Mouse (Mus musculus) lung, embryonic 16.5 days (tissue): ENCODE results near the gene Trappc10. TPM values are rescaled to one million over a fixed set of nuclear protein-coding genes. Genes with fewer than 3 reads are reported as not detected.

Source experiments
- ATAC-seq: fragments of 200-750 bp; cut with Nextera tagmentation; 2 replicates; pipeline ENCODE4 v1.8.0; 2017; ENCODE audit warnings: low read depth, mild to moderate bottlenecking, moderate library complexity
- H3K27ac ChIP-seq: fragments of 300-500 bp; sonication (generic); 2 replicates; pipeline ENCODE4 v1.5.1; 2014; ENCODE audit warnings: mild to moderate bottlenecking, control low read depth, low read length
- H3K27me3 ChIP-seq: fragments of 300-500 bp; sonication (generic); 2 replicates; pipeline ENCODE4 v1.6.1; 2014; ENCODE audit warnings: low read depth, low read length, mixed read lengths; ENCODE audit not compliant: control insufficient read depth, insufficient read depth
- H3K36me3 ChIP-seq: fragments of 300-500 bp; sonication (generic); 2 replicates; pipeline ENCODE4 v1.6.1; 2014; ENCODE audit warnings: low read length; ENCODE audit not compliant: control insufficient read depth, insufficient read depth
- H3K4me1 ChIP-seq: fragments of 300-500 bp; sonication (generic); replicated peaks from 2 replicates; pipeline ENCODE4 v1.6.1; 2014; ENCODE audit warnings: low read length, mixed read lengths; ENCODE audit not compliant: control insufficient read depth, insufficient read depth
- H3K4me2 ChIP-seq: fragments of 300-500 bp; sonication (generic); 2 replicates; pipeline ENCODE4 v1.6.1; 2014; ENCODE audit warnings: low read depth, low read length, control low read depth
- H3K4me3 ChIP-seq: fragments of 300-500 bp; sonication (generic); 2 replicates; pipeline ENCODE4 v1.5.1; 2014; ENCODE audit warnings: mild to moderate bottlenecking, low read length, control low read depth
- H3K9ac ChIP-seq: fragments of 300-500 bp; sonication (generic); 2 replicates; pipeline ENCODE4 v1.6.1; 2014; ENCODE audit warnings: low read length, control low read depth
- H3K9me3 ChIP-seq: fragments of 300-500 bp; sonication (generic); 2 replicates; pipeline ENCODE4 v1.6.1; 2016; ENCODE audit warnings: low read length; ENCODE audit not compliant: control insufficient read depth
- WGBS: fragments of 180-500 bp; shearing (Covaris S2); extraction: QIAGEN DNeasy Blood & Tissue Kit; methylation state at CpG from one replicate; pipeline ENCODE4 v1.1.7; 2014; 5-methylcytosine and 5-hydroxymethylcytosine counted together
- polyA plus RNA-seq: library from polyadenylated mRNA; unstranded; fragments of >200 nt; fragmentation: Nextera tagmentation; extraction: Ambion mirVana; gene quantifications from 2 replicates; pipeline ENCODE4 v1.2.1, GENCODE M21; 2015

Gene Trappc10
- polyA plus RNA-seq, 1 experiment from 2014 or later, result 7.9 TPM

DNA sequence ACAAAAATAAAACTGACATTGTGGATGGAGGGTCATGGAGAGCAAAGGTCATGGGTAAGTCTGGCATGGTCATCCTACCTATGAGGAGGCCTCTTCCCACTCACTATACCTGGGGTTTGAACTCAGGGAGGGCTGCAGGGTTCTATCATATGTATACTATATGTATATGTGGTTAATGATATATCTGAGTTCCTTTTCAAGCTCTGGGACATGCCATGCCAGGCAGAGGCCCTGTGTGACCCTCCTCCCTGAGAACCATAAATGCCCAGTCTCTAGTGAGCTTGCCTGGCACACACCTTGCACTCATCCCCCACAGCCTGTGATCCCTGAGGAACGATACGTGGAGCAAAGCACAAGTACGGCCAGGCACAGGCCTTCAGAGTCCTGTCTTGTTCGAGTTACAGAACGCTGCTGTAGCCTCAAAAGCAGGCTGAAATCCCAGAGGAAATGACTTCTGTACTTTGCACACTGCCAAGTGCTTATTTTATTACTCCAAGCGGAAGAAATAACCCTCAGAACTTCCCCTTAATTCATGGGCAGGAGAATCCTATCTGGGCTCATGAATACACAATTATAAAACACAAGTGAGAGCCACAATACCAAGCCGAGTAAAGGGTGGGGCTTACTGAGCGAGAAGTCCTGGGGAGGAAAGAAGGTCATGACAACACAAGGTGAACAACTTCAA is 16.4 kb downstream of the Trappc10 start:
- Histone ChIP-seq H3K27ac (no peak overlapping the region), H3K36me3 (0 out of 2 replicates have a peak, but pooled peaks cover 4% of the 10 kb centered on the region), H3K9me3 (no peaks in the 10 kb centered on the region), H3K4me3 (no peak overlapping the region), H3K4me2 (no peak overlapping the region), H3K9ac (no peak overlapping the region), H3K27me3 (no peaks in the 10 kb centered on the region), H3K4me1 (no peaks in the 10 kb centered on the region)
- WGBS, result 84% methylated on average over 8 of the region's 8 CpGs
- ATAC-seq, result no peak

DNA sequence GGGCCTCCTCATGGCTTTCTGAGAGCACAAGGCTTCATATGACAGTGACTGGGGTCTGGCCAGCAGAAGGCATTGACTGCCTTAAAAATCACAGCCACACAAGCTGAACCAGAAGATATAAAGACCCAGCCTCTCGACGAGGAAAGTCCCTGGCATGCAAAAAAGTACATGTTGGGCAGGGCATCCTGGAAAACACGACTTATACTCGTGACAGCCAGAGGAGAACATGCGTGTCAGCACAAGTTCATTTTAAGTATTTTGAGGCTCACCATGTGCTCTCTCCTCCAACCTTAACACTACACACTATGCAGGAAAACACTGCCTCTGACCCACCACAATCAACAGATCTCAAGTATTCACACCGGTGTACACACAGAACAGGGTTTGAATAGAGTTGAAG is 20.3 kb downstream of the Trappc10 start:
- no peak overlapping the region for H3K27ac ChIP-seq
- no peak overlapping the region for H3K4me3 ChIP-seq
- H3K36me3 ChIP-seq, result 0 out of 2 replicates have a peak, but pooled peaks cover 2% of the 10 kb centered on the region
- H3K27me3 ChIP-seq, result no peaks in the 10 kb centered on the region
- no peak for ATAC-seq
- H3K9ac ChIP-seq, result no peak overlapping the region
- H3K9me3 ChIP-seq, result no peaks in the 10 kb centered on the region
- H3K4me1 ChIP-seq, result no peaks in the 10 kb centered on the region
- no peak overlapping the region for H3K4me2 ChIP-seq
- 84% methylated on average over 6 of the region's 6 CpGs for WGBS

DNA sequence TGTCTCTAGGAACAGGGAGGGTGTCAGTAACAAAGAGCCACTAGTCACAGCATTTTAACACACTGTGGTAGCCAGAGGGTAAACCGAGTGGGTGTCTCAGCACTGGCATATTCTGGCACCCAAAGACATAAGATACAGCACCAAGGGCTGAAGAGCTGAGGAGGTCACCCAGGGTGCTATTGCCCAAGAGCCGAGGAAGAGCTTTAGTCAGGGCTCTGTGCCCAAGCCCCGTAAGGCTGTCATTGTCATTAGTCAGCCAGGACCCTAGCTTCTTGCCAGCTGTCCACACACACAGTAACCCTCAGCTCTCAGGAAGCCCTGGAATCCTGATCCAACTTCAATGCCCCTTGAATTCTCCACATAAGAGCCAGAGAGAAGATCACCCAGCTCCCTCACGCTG is 21.5 kb downstream of the Trappc10 start:
- H3K9ac ChIP-seq, result no peak overlapping the region
- no peak for ATAC-seq
- no peak overlapping the region for H3K27ac ChIP-seq
- no peaks in the 10 kb centered on the region for H3K4me1 ChIP-seq
- no peak overlapping the region for H3K4me3 ChIP-seq
- 0 out of 2 replicates have a peak, but pooled peaks cover 2% of the 10 kb centered on the region for H3K36me3 ChIP-seq
- no peak overlapping the region for H3K4me2 ChIP-seq
- H3K27me3 ChIP-seq, result no peaks in the 10 kb centered on the region
- H3K9me3 ChIP-seq, result no peaks in the 10 kb centered on the region
- WGBS, result 67% methylated on average over 4 of the region's 4 CpGs

DNA sequence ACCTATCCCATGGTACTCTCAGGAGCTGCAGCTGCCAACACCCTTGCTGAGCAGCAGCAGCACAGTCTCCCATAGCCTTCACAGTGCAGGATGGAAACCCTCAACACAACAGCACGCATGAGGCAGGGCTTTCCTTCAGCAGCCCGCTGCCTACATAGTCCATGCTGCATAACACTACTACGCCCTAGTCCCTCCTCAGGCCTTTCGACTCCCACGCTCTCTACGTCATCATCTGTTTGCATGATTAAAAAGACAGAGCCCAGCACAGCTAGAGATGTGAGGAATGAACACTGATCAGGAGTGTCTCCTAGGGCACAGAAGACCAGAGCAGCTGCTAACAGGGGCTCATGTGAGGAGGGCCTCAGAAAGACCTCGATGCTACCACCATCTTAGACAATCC is 23.1 kb downstream of the Trappc10 start:
- WGBS, result 94% methylated on average over 7 of the region's 7 CpGs
- Histone ChIP-seq H3K4me3 (no peak overlapping the region), H3K4me1 (no peaks in the 10 kb centered on the region), H3K27ac (no peak overlapping the region), H3K4me2 (no peak overlapping the region), H3K36me3 (peaks cover 3% of the 10 kb centered on the region), H3K9ac (no peak overlapping the region), H3K27me3 (no peaks in the 10 kb centered on the region), H3K9me3 (no peaks in the 10 kb centered on the region)
- ATAC-seq, result no peak

DNA sequence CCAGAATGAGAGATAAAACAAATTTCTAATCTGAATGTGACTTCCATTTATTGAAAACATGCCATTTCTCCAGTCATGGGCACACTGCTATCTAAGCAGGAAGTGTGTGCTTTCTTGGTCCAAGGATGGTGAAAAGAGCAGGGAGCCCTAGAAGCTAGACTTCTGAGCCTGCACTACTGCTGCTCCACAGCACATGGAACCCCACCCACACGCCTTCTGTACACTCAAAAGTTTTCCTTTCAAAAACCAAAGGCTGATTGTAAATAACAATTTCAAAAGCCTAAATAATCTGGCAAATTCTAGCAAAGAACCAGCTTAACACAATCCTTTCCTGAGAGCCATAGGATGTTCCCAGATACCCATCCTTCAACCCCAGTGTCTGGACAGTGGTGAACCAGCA is 24.9 kb downstream of the Trappc10 start:
- no peak for ATAC-seq
- H3K36me3 ChIP-seq, result peaks cover 7% of the 10 kb centered on the region
- WGBS, result 82% methylated on average over 1 of the region's 1 CpGs
- H3K9ac ChIP-seq, result no peak overlapping the region
- H3K27me3 ChIP-seq, result no peaks in the 10 kb centered on the region
- no peaks in the 10 kb centered on the region for H3K4me1 ChIP-seq
- no peaks in the 10 kb centered on the region for H3K9me3 ChIP-seq
- no peak overlapping the region for H3K4me2 ChIP-seq
- no peak overlapping the region for H3K4me3 ChIP-seq
- H3K27ac ChIP-seq, result no peak overlapping the region

DNA sequence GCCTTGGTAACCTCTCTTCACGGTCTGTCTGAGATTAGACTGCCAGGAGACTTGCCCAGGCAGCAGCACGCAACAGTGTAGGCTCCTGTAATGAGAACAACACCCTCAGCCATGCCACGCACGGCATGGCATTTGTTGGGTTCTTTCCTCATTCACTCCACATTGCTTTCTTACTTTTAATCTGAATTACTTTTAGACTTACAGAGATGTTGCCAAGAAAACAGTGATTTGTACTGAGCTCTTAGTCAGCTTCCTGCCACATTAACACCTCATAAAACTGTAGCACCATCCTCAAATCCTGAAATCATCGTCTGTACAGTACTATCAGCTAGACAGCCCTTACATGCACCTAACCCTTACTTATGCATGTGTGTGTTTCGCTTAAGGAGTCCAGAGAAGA is 25.9 kb downstream of the Trappc10 start:
- Histone ChIP-seq H3K9ac (no peak overlapping the region), H3K4me1 (no peaks in the 10 kb centered on the region), H3K27me3 (no peaks in the 10 kb centered on the region), H3K4me3 (no peak overlapping the region), H3K36me3 (peaks cover 10% of the 10 kb centered on the region), H3K27ac (no peak overlapping the region), H3K4me2 (no peak overlapping the region), H3K9me3 (no peaks in the 10 kb centered on the region)
- ATAC-seq, result no peak
- 77% methylated on average over 6 of the region's 6 CpGs for WGBS

DNA sequence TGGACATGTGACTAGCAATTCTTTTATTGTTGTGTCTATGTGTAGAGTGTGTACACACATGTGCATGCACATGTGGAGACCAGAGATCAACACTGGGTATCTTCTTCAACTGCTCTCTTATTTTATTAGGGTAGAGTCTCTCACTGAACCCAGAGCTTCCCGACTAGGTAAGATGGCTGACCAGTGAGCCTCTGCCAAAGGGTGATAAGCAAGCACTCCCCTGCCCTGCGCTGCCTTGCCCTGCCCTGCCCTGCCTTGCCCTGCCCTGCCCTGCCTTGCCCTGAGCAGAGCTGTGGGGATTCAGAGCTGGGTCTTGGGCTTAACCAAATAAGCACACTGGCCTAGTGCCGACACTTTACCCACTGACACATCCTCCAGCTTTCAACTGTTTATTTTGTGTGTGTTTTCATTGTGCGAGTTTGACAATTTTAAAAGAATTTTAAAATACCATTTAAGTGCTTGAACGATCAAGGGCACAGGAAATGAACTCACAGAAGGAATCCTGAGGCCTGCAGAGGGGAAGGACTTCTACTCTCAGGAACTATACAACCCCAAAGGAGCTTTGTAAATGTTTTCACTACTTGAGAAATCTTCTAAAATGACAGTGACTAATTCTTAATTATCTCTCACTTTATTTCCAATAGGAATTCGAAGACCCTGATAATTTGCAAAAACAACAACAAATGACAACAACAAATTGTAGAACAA is 27.9 kb downstream of the Trappc10 start:
- WGBS, result 66% methylated on average over 6 of the region's 6 CpGs
- H3K4me3 ChIP-seq, result no peak overlapping the region
- ATAC-seq, result no peak
- H3K9me3 ChIP-seq, result no peaks in the 10 kb centered on the region
- no peak overlapping the region for H3K4me2 ChIP-seq
- H3K4me1 ChIP-seq, result no peaks in the 10 kb centered on the region
- no peak overlapping the region for H3K9ac ChIP-seq
- no peak overlapping the region for H3K27ac ChIP-seq
- no peaks in the 10 kb centered on the region for H3K27me3 ChIP-seq
- H3K36me3 ChIP-seq, result peaks cover 23% of the 10 kb centered on the region

DNA sequence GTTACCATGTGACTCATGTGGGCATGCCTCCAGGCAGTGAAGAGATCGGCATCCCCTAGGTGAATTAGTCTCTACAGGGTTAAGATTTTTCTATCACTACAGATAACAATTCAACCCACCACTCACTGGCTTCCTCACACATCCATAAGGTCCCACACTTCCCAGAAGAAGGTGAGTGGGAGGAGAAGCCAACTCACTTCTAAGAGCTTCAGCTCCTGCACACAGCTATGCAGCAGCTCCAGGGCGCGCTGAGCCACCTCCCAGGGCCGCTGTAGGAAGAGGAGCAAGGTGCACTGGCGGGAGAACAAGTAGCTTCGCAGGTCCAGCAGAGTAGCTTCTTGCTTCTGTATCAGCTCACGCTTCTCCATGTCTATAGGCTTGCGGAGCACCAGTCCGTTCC is 30.1 kb downstream of the Trappc10 start:
- Histone ChIP-seq H3K4me1 (no peaks in the 10 kb centered on the region), H3K4me2 (no peak overlapping the region), H3K36me3 (peaks cover 30% of the 10 kb centered on the region), H3K4me3 (no peak overlapping the region), H3K27me3 (no peaks in the 10 kb centered on the region), H3K27ac (no peak overlapping the region), H3K9ac (no peak overlapping the region), H3K9me3 (no peaks in the 10 kb centered on the region)
- WGBS, result 93% methylated on average over 9 of the region's 9 CpGs
- ATAC-seq, result no peak

DNA sequence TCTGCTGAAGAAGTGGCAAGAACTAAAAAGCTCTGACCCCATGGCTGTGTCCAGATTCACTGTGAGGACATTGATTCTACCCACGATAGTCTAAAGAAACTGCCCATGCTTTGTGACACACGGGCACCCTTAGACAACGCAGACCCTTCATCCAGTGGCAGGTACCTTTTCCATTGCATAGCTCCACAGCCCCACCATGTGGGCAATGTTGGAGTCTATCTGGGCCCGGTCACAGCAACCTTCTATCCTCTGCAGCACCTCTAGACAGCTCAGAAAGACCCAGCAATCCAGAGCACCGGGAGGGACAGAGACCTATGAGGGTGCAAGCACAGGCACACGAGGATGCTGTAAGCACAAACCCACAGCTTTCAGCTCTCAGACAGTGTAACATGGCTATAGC is 33.1 kb downstream of the Trappc10 start:
- no peak overlapping the region for H3K9ac ChIP-seq
- H3K9me3 ChIP-seq, result no peaks in the 10 kb centered on the region
- ATAC-seq, result no peak
- H3K27me3 ChIP-seq, result no peaks in the 10 kb centered on the region
- no peaks in the 10 kb centered on the region for H3K4me1 ChIP-seq
- WGBS, result 59% methylated on average over 6 of the region's 6 CpGs
- H3K36me3 ChIP-seq, result peaks cover 41% of the 10 kb centered on the region
- H3K4me2 ChIP-seq, result no peak overlapping the region
- no peak overlapping the region for H3K4me3 ChIP-seq
- no peak overlapping the region for H3K27ac ChIP-seq
